Mouse (Mus musculus) thymus, adult 2 months (tissue): ENCODE results near the gene Appbp2. TPM values are rescaled to one million over a fixed set of nuclear protein-coding genes. Genes with fewer than 3 reads are reported as not detected.

Experiments
- DNase-seq: peaks from one replicate; pipeline ENCODE4 v3.0.0; 2021
- H3K27ac ChIP-seq: fragments of 200-500 bp; 2 replicates; pipeline ENCODE4 v1.5.1; 2012; ENCODE audit warnings: low read length, control low read depth; ENCODE audit not compliant: control insufficient read depth, insufficient read depth
- H3K27me3 ChIP-seq: fragments of 200-500 bp; 2 replicates; pipeline ENCODE4 v1.6.1; 2012; ENCODE audit warnings: mild to moderate bottlenecking, low read length, moderate library complexity, mixed read lengths; ENCODE audit not compliant: control insufficient read depth, insufficient read depth
- H3K36me3 ChIP-seq: fragments of 200-500 bp; 2 replicates; pipeline ENCODE4 v1.6.1; 2012; ENCODE audit warnings: mild to moderate bottlenecking, low read length, moderate library complexity; ENCODE audit not compliant: control insufficient read depth, insufficient read depth
- H3K4me1 ChIP-seq: fragments of 200-500 bp; replicated peaks from 2 replicates; pipeline ENCODE4 v1.6.1; 2012; ENCODE audit warnings: low read length; ENCODE audit not compliant: control insufficient read depth, insufficient read depth
- H3K4me3 ChIP-seq: fragments of 200-500 bp; 2 replicates; pipeline ENCODE4 v1.5.1; 2012; ENCODE audit warnings: mild to moderate bottlenecking, low read length, control low read depth, moderate library complexity; ENCODE audit not compliant: control insufficient read depth, insufficient read depth
- CTCF ChIP-seq: fragments of 200-500 bp; IDR thresholded peaks from 2 replicates; pipeline ENCODE4 v1.5.1; 2012; ENCODE audit warnings: mild to moderate bottlenecking, control low read depth, low read length, moderate library complexity, borderline replicate concordance; ENCODE audit not compliant: control insufficient read depth, poor library complexity, insufficient read depth; ENCODE audit errors: extremely low read depth
- POLR2A ChIP-seq: fragments of 200-500 bp; IDR thresholded peaks from 2 replicates; pipeline ENCODE4 v1.6.1; 2012; ENCODE audit warnings: mild to moderate bottlenecking, low read length, control low read depth, moderate library complexity; ENCODE audit not compliant: control insufficient read depth, poor library complexity, insufficient read depth; ENCODE audit errors: extremely low read depth
- WGBS: fragments of 180-500 bp; shearing (Covaris S2); methylation state at CpG from one replicate; pipeline ENCODE4 v1.1.7; 2018; 5-methylcytosine and 5-hydroxymethylcytosine counted together
- polyA plus RNA-seq: library from polyadenylated mRNA; depleted of rRNA; stranded (reverse); fragments of >200 nt; gene quantifications from 2 replicates; pipeline ENCODE4 v1.2.3, GENCODE M21; 2012; rRNA removed

Appbp2 gene
- polyA plus RNA-seq = 13.8 and 17.8 TPM in 2 replicates

DNA sequence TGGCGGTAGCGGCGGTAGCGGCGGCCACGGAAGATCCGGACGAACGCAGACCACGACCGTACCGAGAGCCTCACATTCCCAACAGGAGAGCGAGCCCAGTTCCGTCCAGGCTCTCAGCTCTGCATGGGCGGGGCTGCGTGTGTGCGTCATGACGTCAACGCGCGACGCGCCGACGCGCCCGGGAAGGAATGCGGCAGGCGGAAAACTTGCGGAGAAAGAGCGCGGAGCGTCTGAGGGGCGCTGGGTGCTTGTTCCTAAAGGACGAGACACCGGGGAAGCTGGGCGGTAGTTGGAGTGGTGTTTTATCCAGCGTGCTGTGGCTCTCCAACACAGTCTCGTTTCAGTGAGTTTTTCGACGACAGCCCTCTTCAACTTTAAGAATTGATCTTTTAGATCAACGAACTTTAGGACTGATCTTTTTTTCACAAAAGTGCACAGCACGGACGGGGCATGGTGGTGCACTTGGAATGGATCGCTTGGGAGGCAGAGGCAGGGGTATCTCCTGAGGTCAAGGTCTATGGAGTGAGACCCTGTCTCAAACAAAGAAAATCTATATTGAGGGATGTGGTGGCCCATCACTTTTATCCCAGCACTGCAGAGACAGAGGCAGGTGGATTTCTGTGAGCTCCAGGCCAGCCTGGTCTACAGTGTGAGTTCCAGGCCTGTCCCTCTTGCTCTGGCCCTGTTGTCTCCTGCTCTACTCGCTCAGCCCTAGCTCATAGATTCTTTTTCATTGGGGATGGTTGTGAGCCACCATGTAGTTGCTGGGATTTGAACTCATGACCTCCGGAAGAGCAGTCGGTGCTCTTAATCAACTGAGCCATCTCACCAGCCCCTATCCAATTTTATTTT is at the start of gene Appbp2:
Gene Appbp2 (minus strand): TSS at position 141 of the 852 bp plus-strand sequence.
- H3K27ac ChIP-seq = peak within 1 kb of the TSS; percentile 66
- WGBS = 4% methylated on average over 48 of the region's 48 CpGs
- H3K27me3 ChIP-seq = no peaks in the 10 kb centered on the region
- H3K4me3 ChIP-seq = peak within 1 kb of the TSS; percentile 96
- H3K36me3 ChIP-seq = no peaks in the 10 kb centered on the region
- peaks cover 7% of the 10 kb centered on the region for H3K4me1 ChIP-seq
- peak; percentile 92 for DNase-seq
- TF ChIP-seq CTCF (0 out of 2 replicates have a peak, but pooled peaks have one; percentile 10), POLR2A (peak; percentile 92)

DNA sequence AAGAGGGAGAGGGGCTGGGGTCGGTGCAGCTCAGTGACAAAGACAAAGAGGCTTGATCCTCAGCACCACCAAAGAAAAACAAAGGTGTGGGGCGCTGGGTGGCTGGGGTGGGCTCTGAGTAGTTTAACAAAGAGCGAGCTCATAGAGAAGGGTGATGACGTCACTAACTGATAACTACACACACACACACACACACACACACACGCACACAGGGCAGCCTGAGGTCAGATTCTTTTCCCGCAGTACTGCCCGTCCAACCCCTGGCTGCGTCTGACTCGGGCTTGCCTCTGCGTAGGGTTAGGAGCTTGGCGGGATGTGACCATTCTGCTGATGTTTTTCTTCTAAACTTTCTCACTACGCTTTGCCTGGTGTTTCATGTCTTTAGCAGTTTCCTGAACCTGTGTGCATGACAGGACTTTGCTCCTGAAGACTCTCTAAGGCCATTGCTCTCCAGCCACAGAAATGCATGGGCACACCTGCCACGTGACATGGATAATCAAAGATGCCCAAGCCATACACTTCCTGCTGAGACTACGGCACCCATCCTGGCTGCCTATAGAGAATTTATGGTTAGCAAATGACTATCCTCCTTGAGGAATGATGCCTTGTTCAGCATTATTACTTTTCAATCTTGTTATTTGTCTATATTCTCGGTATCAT is 46.4 kb upstream of the Appbp2 start:
- no peaks in the 10 kb centered on the region for H3K27me3 ChIP-seq
- H3K4me1 ChIP-seq = no peaks in the 10 kb centered on the region
- H3K4me3 ChIP-seq = no peak overlapping the region
- no peak overlapping the region for H3K27ac ChIP-seq
- no peak for DNase-seq
- H3K36me3 ChIP-seq = no peaks in the 10 kb centered on the region
- TF ChIP-seq POLR2A (no peak), CTCF (no peak)
- WGBS = 82% methylated on average over 15 of the region's 15 CpGs

- no peak for TF ChIP-seq POLR2A
- no peak for TF ChIP-seq CTCF
- H3K27me3 ChIP-seq = no peaks in the 10 kb centered on the region
- H3K36me3 ChIP-seq = no peaks in the 10 kb centered on the region
- no peak for DNase-seq
- no peaks in the 10 kb centered on the region for H3K4me1 ChIP-seq
- H3K27ac ChIP-seq = no peak overlapping the region
- H3K4me3 ChIP-seq = no peak overlapping the region
- 57% methylated on average over 1 of the region's 1 CpGs for WGBS
These were observed 43.2 kb upstream of the Appbp2 start for GRCm38 (mm10) chr11:85278175-85278574.

DNA sequence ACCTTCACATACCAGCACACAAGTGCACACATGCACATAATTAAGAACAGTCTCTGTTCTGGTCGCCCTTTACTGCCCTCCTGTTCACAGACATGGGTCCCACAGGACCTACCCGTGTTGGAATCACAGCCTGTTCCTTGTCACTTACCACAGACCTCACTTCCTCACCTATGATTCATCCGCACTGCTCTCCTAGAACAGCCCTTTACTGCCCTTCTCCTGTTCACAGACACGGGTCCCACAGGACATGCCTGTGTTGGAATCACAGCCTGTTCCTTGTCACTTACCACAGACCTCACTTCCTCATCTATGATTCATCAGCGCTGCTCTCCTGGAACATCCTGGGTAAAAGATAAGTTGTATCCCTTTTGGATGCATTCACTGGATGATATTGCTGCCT is 42.7 kb upstream of the Appbp2 start:
- no peak for DNase-seq
- H3K27me3 ChIP-seq = no peaks in the 10 kb centered on the region
- 55% methylated on average over 5 of the region's 5 CpGs for WGBS
- H3K4me1 ChIP-seq = no peaks in the 10 kb centered on the region
- H3K36me3 ChIP-seq = no peaks in the 10 kb centered on the region
- H3K4me3 ChIP-seq = no peak overlapping the region
- TF ChIP-seq POLR2A (no peak), CTCF (no peak)
- H3K27ac ChIP-seq = no peak overlapping the region

- Histone ChIP-seq H3K4me1 (no peaks in the 10 kb centered on the region), H3K27ac (no peak overlapping the region), H3K27me3 (no peaks in the 10 kb centered on the region), H3K4me3 (no peak overlapping the region), H3K36me3 (no peaks in the 10 kb centered on the region)
- 94% methylated on average over 5 of the region's 5 CpGs for WGBS
- no peak for DNase-seq
- TF ChIP-seq CTCF = no peak
These were observed 40.2 kb upstream of the Appbp2 start for GRCm38 (mm10) chr11:85275151-85275550.

GRCm38 (mm10) chr11:85273299-85273698 is 38.4 kb upstream of the Appbp2 start:
- no peak overlapping the region for H3K27ac ChIP-seq
- WGBS = 78% methylated on average over 6 of the region's 6 CpGs
- no peak overlapping the region for H3K4me3 ChIP-seq
- DNase-seq = peak; percentile 32
- H3K36me3 ChIP-seq = no peaks in the 10 kb centered on the region
- TF ChIP-seq CTCF (no peak), POLR2A (no peak)
- H3K4me1 ChIP-seq = no peaks in the 10 kb centered on the region
- H3K27me3 ChIP-seq = no peaks in the 10 kb centered on the region
